Mouse (Mus musculus) neural tube, embryonic 10.5 days (tissue): ENCODE data around the gene Keg1.
"Not testable (repeated sequence)": the region's sequence is repeated elsewhere in the genome, so short reads cannot be mapped to it uniquely, and the experiment has no call there.

ENCODE experiments used
- DNase-seq: peaks from one replicate; pipeline ENCODE4 v3.0.0-alpha.2; 2017; ENCODE audit warnings: low spot score; ENCODE audit errors: extremely low spot score

Gene Keg1

DNA sequence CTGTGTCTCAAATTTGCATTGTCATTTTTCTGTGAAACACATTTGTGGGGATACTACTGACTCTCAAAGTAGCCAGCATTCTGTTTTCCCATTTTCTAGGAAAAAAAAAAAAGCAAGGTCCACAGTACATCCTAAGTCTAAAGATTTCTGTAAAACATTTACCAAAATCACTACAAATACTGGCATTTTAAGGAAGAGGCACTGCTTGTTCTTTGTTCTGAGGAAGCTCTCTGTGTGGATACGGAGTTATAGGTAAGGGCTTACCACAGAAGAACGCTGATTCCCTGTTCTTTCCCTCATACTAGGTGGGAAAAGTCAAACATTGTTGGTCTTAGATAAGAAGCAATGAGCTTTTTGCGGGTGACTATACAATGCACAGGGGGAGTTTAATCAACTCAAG, at the start of gene Keg1:
Keg1 (plus strand) TSS at position 197 of the 400 bp plus-strand sequence.
- no peak for DNase-seq

DNA sequence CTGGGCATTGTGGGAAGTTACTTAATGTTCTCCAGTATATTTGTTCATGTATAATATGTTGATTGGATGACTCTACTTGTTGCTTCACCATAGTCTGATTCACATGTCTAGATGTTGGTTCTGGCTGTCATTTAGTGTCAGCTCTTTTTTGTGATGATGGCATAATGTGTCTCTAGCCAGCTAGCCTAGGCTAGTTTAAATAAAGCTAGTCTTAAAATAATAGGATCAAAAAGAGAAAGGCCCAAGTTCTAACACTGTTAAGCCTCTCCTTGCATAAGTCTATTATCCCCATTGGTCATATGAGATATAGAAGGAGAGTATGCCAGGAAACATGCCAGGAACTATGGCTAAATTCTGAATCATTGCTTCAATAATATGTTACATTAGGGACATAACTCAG, 46.1 kb upstream of the Keg1 start:
- no peak for DNase-seq

DNA sequence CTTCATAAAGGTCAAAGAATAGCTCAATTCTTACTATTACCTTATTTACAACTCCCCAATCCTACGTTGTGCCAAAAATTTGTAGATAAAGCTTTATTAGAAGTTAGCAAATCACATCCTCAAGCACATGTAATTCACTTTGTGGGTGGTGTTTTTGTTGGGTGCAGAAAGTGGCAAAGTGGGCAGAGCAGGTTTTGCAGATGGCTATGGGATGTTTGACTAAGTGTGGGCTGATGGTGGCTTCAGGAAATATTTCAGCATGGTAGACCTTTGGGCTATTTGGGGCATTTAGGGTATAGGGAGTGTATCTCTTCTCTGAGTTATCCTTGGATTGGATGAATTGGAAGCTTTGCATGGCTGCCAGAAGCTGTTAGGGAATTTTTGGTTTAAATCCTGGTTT, 29.4 kb upstream of the Keg1 start:
- no peak for DNase-seq

DNA sequence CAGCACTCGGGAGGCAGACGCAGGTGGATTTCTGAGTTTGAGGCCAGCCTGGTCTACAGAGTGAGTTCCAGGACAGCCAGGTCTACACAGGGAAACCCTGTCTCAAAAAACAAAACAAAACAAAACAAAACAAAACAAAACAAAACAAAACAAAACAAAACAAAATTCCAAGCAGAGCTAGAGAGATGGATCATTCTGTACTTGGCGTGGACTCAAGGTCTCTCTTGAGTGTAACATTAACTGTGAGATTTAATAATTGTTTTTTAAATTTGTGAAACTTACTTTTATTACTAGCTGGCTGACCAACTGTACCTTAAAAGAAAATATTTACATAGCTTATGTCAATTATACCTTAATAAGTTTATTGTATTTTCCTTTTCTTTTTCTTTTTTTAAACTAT, 27.0 kb upstream of the Keg1 start:
- not testable (repeated sequence) for DNase-seq

DNA sequence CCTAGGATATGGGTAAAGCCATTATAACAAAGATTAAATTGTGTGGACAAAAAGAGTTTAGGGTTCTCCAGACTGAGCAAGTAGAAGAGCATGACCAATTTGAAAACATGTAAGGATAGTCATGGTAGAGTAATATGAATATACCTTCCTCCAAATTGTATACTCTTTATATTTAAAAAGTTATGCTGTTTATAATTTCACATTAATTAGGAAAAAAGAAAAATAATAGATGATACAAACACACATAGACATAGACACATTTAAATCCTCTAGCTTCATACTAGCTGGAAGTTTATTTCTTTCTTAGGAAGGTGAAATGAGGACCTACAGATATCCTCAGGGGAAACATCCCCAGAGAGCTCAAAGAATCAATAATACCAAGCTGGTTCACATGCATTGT, 25.4 kb upstream of the Keg1 start, which contains the start of gene Olfr1442:
Olfr1442 (plus strand) TSS at position 301 of the 400 bp plus-strand sequence.
- DNase-seq, result no peak

DNA sequence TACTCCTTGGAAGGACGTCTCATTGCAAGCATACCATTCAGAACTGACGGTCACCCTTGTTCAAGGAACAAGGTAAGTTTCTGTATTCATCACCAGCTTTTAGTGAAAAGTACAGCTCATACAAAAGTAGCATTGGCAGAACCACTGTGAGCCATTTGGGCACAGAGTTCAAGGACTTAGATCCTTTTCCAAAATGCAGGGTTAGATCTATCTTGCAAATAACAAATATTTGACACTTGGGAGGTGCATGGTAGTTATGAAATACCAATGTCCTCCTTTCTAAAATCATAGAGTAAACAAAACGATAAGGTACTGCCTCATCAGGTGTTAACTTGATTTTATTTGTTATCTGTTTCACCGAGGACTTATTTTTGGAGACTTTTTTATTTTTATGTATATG, 24.5 kb upstream of the Keg1 start:
- DNase-seq, result no peak

DNA sequence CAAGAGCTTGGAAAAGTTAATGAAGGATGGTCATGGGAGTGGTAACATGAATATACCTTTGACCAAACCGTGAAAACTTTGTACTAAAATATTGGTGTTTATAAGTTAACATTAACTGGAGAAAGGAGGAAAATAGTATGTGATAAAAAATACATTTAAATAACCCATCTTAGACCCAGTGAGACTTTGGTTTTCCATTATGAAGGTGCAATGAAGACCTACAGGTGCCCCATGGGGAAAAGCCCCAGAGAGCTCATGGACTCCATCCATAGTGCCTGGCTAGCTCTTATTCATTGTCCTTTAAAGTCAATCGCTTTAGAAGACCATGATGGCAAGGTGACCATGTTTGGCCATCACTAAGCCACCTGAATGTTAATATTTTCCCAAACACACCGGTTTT, 17.8 kb upstream of the Keg1 start, which contains the start of gene Olfr1443:
Olfr1443 (plus strand) TSS at position 301 of the 400 bp plus-strand sequence.
- no peak for DNase-seq

DNA sequence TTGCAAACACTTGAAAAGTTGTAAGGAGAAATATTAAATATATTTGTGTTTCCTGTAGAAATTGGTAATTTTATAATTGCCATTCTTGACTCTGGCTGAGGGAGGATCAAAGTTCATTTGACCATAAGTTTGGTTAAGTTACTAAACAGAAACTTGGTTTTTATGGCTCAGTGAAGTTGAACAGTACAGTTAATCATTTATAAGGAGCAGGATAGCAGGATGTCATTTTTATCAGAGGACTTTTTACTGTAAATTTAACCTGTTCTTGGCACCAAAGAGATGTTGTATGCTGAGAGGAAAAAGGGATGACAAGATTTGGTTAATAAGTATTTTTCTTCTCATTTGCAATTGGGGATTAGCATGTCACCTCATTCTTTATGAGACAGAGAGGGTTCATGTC, 10.9 kb upstream of the Keg1 start:
- DNase-seq, result no peak

DNA sequence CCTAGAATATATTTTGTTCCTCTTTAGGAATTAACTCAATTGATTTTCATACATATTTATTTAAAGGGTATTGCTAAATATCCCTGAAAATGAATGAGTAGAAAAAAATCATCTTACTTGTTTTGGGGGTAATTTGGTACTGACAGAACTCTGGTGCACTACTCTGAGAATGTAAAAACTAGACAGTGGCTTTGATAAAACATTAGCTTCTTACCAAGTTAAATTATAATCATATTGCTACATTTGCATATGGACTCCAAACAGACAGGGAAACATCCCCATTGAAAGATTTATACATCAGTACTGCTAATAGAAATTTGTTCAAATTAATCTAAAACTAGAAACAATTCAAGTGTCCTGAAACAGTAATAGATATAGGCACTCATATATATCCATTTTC, 10.4 kb upstream of the Keg1 start:
- no peak for DNase-seq

DNA sequence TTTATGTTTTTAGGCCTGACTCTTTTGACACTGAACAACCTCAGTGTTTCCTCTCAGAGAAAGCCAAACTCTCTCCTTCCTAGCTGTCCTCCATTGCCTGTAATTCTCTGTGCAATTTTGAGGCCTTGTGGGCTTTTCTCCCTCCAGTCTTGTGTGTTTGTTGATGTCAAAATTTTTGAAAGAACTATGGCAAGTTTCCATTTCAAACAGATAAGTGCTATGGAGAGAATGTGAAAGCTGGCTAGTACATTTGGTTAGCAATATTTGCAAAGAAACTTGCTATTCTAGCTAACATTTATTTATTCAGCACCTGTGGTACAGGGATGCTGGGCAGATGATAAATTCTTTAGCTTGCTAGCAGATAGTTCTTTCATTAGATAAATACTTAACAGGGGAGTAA, 635 bp downstream of the Keg1 start:
- no peak for DNase-seq

DNA sequence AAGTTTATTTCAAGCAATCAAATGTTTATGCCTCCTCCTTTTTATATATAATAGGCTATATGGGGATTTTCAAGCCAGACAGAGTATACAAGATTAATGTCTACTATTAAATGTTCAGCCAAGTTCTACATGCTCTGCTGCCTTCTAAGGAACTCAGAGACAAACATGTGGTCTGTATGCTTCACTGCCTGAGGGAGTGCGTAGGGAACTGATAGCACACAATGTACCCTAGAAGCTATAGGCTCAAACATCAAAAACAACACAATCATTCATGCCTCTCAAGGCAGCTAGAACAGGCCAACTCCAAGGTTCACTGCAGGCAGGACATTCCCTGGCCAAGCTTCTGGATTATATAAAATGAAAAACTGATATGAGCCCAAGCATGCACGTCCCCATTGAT, 12.9 kb downstream of the Keg1 start:
- DNase-seq, result no peak

DNA sequence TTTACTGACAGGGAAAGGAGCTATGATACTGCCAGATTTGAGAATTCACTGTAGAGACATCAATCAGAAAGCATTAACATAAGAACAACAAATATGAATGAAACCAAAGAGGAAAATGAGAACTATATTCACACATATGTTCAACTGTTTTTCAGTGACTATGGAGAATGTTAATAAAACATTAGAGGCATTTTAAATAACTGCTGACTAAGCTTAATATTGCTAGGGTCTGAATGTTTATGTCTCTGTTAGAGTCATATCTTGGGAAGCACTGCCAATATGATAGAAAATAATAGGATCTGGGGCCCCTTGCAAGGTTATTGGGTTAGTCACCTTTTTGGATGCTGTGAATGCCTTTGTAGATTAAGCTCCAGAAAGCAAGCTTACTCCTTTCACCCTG, 13.4 kb downstream of the Keg1 start:
- no peak for DNase-seq

DNA sequence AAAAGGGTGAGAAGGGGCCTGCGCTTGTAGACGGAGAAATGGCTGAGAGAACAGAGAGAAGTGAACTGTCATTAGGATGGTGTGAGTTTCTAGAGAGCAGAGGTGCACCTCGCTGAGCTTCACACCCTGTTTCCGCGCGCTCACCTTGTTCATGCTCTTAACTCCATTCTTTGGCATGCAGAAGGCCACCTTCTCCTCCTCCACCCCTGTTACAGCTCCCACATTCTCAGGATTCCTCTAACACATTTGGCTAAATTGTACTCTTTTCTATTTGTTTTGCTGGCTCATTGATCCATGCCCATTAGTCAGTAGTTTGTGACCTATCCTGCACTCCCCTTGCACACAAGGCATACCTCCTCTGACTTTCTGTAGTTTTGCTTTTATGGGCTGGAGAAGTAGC, 23.6 kb downstream of the Keg1 start:
- no peak for DNase-seq

DNA sequence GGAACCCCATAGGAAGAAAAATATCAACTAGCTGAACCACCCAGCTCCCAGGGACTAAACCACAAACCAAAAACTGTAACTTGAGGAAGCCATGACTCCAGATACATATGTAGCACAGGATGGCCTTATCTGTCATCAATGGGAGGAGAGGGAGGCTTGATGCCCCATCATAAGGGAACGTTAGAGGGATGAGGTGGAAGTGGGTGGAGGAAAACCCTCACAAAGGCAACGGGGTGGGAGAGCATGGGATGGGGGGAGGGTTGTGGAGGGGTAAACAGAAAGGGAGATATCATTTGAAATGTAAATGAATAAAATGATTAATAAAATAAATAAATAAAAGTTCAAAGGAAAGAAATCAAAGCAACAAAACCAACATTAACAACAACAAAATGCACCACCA, 24.9 kb downstream of the Keg1 start:
- DNase-seq, result no peak

DNA sequence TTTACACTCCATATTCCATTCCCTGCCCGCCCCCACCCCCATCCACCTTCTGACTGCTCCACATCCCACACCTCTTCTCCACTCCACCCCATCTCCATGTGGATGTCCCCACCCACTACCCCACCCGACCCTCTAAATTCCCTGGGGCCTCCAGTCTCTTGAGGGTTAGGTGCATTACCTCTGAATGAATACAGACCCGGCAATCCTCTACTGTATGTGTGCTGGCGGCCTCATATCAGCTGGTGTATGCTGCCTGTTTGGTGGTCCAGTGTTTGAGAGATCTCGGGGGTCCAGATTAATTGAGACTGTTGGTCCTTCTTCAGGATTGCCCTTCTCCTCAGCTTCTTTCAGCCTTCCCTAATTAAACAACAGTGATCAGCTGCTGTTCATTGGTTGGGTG, 25.3 kb downstream of the Keg1 start:
- not testable (repeated sequence) for DNase-seq

DNA sequence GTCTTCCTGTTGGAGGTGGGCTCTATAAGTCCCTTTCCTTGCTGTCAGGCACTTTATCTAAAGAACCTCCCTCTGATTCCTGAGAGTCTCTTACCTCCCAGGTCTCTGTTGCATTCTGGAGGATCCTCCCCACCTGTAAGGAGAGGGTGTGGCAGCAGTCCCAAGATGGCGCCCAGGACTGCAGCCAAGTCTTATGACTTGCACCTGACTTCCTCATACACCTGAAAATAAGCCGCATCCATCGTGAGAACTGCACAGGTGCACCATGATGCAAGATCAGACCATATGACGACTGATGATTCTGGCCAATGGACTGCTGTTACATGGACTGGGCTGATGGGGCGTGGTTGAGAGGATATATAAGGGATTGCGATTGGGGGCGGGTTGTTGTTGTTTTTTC, 26.0 kb downstream of the Keg1 start:
- not testable (repeated sequence) for DNase-seq

DNA sequence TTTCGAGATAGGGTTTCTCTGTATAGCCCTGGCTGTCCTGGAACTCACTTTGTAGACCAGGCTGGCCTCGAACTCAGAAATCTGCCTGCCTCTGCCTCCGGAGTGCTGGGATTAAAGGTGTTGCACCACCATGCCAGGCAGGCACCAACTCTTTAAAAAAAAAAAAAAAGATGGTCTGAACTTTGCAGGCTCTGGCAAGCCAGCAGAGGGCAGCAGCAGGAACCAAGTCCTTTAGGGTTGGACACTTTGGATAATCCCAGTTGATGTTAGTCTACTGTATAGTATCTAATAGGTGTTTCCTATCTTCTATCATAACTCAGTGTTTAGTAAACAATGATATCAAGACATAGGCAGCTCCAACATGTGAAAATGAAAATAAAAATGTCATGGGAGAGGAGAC, 26.7 kb downstream of the Keg1 start:
- DNase-seq, result no peak

DNA sequence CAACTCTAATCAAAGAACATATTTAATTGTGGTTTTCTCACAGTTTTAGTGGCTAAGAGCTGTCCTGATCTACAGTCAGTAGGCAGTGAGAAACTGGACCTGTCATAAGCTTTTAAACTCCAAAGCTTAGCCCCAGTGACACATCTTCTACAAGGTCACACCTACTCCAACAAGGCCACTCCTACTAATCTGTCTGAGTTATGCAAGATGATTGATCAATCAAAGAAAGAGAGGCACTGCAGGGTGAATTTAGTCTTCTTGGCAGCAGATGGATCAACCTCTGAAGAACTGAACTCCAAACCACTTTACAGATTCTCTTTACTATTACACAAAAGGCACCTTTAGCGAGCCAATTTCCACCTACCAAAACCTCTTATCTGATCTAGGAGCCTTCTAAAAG, 30.3 kb downstream of the Keg1 start:
- no peak for DNase-seq

DNA sequence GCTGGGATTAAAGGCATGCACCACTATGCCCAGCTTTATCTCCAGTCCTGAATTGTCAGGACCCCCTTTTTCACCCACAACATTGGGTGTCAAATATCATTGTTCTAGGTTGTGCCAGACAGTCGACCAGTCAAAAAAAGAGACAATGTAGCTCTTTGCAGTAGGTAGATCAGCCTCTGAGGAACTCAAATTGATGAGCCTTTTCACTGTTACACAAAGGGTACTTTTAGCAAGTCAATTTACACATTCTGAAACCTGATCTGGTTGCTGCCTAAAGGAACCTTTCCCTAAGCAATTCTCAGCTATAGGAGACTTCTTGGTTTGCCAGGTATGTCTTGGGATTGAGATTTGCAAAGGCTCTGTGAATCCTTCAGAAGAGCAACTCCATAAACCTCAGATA, 35.5 kb downstream of the Keg1 start:
- DNase-seq, result no peak

DNA sequence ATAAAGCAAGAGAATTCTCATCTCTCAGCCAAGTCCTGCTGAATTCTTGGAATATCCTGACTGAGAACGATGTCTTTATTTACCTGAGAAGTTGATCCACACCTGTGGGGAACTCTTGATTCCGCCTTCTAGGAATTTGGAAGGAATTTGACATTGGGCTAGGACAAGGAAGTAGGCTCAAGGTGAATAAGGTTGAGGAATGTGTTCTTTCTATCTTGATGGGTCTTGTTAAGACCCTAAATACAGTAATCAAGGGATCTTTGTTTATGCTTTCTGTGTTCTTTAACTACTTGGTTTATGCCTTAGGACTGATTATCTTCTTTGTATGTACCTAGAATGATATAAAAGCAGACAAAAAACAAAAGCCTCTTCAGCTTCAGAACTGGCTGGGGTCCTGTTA, 36.4 kb downstream of the Keg1 start:
- DNase-seq, result no peak

DNA sequence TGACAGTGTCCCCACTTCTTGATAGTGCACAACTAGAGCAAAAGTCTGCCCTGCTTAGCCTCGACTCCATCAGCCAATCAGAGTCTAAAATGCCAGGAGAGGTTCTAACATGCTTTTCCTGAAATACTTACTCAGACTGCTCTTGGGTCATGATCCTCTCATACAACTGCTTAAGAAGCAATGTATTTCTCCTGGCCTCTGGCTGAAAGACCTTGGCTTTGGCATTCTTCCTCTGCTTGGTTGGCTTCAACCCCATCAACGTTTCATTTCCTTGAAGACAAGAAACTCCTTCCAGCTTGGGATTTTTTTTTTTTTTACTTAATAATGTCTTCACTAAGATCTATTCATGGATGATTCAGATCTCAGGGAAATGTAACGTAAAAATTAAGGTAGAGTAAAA, 60.7 kb downstream of the Keg1 start:
- no peak for DNase-seq

DNA sequence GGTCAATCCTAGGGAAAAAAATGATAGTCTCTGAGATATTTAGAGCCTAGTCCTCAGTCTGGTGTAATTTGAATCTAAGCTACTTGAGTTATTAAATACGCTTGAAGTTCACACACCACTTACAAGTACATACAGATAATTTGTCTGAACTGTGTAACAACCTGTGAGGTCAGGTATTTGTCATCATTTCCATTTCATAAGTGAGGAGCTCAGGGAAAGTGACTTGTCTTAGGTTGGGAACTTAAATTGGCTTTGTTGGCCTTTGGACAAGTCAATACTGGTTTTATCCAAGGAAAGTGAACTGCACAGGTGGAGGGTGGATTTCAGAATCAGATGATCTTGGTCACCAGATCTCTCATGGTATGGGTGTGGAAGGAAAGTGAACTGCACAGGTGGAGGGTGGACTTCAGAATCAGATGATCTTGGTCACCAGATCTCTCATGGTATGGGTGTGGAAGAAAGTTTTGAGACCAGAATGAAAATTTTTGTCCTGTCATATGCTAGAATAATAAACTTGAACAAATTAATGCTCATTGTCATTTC, 63.4 kb downstream of the Keg1 start:
- no peak for DNase-seq

DNA sequence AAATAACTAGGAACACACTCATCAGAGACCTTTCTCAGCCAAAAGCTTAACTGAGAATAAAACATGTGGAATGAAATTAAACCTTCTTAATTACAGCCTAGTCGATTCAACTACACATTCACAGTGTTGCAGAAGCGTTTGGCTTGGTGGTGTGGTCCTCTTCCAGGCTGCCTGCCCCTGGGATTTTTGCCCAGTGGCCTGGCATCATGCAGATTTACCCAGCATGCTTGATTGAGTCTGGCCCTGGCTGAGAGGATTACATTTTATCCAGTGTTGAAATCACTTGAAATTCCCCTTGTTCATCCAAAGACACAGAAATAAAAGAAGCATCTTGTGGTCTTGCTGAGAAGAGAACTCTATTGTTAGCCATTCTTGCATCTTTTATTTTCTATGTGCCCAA, 64.1 kb downstream of the Keg1 start:
- DNase-seq, result no peak
